Mouse (Mus musculus): ENCODE measurements around the gene Opa3.

Opa3 gene

DNA sequence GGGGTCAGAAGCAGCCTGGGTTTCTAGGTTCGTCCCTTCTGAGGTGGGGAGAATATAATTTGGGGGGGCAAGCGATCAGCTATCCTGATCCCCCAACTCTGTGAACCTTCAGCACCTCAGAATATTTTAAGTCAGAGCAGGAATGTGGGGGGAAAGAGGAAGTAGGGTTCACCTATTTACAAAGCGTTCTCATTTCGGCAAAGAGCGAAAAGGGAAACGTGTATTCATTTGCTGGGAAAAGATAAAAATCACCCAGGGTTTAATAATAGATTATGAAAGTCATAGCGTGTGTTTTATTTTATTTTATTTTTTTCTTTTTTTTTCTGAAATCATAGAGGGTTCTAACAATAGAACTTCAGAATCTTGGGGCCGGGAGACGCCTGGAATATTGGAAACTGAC, 13.2 kb upstream of the Opa3 start:
- no peak for DNase-seq (ENCODE audit: low read depth)

- no peak for DNase-seq (ENCODE audit: low read depth)
Observed at GRCm38 (mm10) chr7:19217492-19217891, 10.6 kb upstream of the Opa3 start.

DNA sequence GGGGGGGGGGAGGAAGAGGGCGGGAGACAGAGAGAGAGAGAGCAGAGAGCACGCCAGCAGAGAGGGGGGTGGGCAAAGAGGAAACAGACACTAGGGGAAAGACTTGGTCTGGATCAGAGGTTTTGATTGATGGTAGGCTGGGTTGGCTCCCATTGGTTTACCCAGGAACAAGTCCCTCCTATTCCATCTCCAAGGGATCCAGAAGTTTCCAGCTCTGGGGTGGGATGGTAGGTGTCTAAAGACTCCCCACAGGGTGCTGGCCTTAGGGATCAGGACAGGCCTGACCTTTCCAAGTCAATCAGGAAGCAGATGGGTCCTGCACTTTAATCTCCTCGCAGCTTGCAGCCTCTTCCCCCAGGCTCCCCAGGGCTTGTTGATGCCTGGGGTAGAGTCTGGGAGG, 10.2 kb upstream of the Opa3 start:
- DNase-seq (ENCODE audit: low read depth), result no peak

- DNase-seq (ENCODE audit: low read depth), result no peak
Observed at GRCm38 (mm10) chr7:19220061-19220460, 8.1 kb upstream of the Opa3 start.

GRCm38 (mm10) chr7:19222189-19222588, 5.9 kb upstream of the Opa3 start:
- DNase-seq (ENCODE audit: low read depth), result no peak

DNA sequence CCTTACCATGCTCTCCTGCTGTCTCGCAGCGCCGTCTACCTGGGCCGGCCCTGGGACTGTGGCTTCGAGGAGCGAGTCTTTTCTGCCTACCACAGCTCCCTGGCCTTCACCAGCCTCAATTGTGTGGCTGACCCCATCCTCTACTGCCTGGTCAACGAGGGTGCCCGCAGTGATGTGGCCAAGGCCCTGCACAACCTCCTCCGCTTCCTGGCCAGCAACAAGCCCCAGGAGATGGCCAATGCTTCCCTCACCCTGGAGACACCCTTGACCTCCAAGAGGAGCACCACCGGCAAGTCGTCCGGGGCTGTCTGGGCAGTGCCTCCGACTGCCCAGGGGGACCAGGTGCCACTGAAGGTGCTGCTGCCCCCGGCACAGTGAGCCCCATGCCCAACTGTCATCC, 5.3 kb upstream of the Opa3 start:
- no peak for DNase-seq (ENCODE audit: low read depth)

DNA sequence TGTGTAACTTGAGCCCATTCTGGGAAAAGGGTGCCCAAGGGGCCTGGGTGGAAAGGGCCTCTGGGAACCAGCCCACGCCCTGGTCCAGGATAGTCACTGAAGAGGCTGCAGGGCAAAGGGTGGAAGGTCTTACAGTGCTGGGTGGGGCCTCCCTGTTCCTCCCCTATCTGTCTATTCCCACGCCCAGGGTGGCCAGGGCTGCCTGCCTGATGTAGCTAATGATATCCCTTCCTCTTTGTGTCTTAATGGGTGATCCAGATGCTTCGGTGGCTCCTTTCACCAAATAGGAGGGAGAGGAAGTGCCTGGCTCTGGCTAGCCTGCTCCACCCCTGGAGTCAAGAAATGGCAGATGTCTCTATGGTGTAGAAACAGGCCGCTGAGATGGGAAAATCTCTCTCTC, 3.2 kb upstream of the Opa3 start:
- DNase-seq (ENCODE audit: low read depth), result no peak

DNA sequence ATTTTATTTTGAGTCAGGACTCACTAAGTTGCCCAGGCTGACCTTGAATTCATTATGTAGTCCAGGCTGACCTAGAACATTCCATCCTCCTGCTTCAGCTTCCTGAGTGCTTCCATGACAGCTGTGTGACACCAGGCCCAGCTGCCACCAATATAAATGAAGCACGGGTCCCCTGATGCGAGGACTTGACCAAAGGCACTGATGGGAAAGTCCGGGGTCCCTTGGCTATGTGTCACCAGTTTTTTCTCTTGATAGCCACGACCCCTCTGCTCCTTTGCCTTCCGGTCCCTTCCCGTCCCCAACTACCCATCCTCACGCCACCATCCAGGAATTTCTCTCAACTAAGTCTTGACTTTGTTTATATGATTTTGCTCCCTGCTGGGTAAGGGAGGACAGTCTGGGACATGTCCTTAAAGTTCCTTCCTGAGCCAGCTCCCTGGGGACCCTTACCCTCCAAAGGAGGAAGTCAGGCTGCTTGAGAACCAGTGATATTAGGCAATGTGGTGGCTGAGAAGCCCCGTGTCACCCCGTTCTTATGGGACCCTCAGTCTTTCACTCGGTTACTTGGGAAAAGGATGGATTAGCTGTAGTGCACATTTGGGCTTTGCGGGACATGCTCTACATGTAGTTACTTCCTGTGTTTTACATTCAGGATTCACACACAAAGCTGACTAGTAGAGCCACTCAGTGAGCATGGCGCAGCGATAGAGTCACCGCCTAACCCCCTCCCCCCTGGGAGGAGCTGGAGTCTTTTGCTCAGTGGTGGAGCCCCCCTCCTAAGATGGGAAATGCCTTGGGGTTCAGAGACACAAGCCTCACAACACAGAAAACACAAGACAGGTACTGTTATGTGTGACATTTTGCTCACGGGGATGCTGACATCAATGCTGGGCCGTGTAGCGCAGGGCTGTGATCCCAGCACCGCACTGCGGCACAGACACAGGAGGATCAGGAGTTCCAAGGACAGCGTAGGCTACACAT, 1.0 kb upstream of the Opa3 start:
- DNase-seq (ENCODE audit: low read depth), result peak; percentile 34

DNA sequence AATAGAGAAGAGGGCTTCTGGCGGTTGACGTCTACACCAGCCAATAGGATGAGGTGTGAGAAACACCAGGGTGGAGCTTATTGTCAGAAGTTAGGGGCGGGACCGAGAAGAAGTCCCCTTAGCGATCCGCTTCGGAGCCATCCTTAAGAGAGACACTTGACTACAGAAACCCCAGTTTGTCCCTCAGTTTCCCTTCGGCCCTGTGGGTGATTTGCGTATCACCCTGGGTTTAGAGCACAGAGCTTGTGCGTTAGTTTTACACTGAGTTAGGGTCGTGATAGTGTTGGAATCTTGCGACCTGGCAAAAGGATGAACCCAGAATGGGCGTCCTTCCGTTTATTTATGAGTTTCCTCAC, 637 bp downstream of the Opa3 start:
- no peak for DNase-seq (ENCODE audit: low read depth)

- no peak for DNase-seq (ENCODE audit: low read depth)
Observed at GRCm38 (mm10) chr7:19229404-19229803, 1.3 kb downstream of the Opa3 start.

DNA sequence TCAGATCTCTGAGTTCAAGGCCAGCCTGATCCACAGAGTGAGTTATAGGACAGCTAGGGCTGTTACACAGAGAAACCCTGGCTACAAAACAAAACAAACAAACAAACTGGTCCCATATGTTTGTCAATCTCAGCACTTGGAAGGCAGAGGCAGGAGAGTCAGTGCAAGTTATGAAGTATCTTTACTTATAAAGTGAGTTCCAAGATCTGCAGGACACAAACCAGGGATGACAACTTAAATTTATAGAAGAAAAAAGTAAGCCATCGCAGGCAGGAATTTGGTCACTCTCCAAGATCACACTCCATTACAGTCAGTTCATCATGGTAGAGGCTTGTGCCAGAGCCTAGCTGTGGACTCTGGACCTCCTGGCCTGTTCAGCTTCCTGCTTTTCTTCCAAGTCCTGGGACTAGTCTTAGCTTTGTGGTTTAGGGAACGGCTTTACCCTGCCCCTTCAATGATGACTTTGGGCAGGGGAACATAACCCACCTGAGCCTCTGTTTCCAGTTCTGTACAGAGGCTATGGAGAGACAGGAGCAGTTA, 2.0 kb downstream of the Opa3 start:
- DNase-seq (ENCODE audit: low read depth), result no peak

- DNase-seq (ENCODE audit: low read depth), result no peak
Observed at GRCm38 (mm10) chr7:19230899-19231298, 2.8 kb downstream of the Opa3 start.

DNA sequence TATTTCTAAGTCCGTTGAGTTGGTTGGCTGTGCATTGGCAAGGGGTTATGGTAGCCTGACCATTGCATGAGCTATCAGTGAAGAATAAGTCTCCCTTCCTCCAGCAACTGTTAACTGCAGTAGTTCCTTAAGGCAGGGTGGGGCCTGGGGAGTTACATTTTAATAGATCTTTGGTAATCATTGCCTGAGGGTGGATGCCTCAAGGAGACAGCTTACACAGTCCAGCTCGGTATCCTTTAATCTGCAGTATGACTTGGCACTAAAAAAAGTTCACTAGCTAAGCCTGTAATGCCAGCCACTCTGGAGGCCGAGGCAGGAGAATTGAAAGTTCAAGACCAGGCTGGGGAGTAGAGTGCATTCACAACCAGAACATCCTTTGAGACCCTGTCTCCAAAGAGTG, 3.7 kb downstream of the Opa3 start:
- DNase-seq (ENCODE audit: low read depth), result no peak

GRCm38 (mm10) chr7:19234652-19235051, 6.5 kb downstream of the Opa3 start:
- no peak for DNase-seq (ENCODE audit: low read depth)

GRCm38 (mm10) chr7:19235092-19235671, 7.0 kb downstream of the Opa3 start:
- no peak for DNase-seq (ENCODE audit: low read depth)

DNA sequence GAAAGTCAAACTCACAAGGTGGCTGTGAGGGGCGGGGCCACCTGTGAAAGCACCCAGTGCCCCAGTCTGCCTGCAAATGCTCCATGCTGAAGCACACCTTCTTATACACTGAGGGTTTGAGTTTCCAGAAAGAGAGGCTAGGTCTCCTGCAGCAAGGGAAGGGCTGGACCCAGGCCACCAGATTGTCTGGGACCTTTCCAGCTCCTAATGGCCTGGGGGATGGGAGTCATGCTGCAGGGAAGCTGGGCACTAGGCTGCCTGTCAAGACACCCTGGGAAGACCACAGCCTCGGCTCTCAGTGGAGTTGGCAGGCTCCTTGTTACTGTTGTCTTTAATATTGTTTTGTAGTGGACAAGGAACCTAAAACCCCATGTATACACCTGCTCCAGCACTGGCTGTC, 8.3 kb downstream of the Opa3 start:
- no peak for DNase-seq (ENCODE audit: low read depth)

DNA sequence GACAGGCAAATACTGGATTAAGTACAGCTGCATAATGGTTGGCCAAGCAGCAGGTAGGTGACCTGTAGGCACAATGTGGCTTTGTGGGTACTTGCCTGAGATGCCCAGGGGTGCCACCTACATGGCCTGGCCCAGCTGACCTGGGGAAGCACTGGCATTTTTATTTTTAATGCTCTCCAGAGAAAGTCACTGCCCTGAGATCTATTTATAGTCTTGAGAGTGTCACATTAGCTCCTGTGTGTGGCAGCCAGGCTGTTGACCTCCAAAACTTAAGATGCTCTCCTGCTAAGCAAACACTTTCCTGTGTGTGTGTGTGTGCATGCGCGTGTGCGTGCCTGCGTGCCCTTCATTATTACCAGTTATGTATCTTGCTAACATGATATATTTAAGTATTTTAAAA, 10.2 kb downstream of the Opa3 start:
- DNase-seq (ENCODE audit: low read depth), result no peak

DNA sequence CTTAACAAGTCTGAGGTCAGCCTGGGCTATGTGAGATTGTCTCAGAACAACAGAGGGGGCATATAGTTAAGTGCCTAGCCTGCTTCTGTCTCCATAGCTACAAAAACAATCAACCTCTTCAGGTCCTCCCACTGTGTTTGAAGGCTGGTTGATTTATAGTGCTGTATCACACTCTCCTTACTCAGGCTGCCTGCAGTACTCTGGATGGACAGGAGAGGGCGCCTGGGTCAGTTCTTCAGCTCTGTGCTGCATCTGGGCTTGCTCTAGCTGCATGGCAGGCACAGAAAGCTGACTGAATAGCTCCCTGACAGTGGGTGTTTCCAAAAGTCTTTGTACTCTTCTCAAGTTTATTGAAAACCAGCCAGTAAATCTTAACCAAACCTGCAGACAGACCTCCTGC, 11.3 kb downstream of the Opa3 start:
- DNase-seq (ENCODE audit: low read depth), result peak; percentile 57

GRCm38 (mm10) chr7:19239986-19240385, 11.9 kb downstream of the Opa3 start:
- no peak for DNase-seq (ENCODE audit: low read depth)

DNA sequence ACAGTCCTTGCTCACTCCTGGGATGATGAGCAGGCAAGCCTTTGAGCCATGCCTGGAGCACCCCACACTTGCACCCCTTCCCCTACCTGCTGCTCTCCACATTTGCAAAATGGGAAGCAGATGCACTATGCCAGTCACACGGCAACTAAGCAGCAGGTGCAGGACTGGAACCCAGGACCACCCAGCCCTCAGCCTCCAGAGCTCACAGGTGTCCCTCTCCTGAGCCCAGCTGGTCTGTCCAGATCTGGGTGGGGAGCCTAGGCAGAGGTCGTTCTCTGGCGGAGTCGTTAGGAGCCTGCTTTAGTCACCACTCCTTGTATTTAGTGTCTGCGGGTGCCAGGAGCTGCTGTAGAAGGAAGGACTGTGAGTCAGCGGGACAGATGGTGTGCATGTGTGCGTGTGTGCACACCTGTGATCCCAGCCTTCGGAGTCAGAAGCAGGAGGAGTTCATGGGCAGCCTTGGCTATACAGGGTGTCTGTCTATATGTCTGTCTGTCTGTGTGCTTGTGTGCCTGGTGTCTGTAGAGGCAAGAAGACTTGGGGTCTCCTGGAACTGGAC, 12.8 kb downstream of the Opa3 start:
- no peak for DNase-seq (ENCODE audit: low read depth)

DNA sequence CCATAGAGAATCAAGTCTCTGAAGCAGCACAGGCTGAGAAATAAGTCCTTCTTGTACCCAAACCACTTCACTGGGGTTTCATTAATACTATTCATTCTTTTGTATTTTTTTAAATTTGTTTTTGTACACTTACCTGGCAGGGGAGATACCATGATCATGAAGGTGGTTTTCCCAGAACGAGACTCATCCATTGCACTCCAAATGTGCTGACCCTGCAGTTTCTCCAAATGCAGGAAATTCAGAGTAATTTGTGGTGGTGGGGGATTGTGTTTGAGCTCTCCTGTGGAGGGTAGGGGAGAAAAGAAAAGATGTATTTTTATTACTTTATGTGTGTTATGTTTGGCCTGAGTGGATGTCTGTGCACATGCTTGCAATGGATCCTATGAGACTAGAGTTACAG, 13.9 kb downstream of the Opa3 start:
- no peak for DNase-seq (ENCODE audit: low read depth)

DNA sequence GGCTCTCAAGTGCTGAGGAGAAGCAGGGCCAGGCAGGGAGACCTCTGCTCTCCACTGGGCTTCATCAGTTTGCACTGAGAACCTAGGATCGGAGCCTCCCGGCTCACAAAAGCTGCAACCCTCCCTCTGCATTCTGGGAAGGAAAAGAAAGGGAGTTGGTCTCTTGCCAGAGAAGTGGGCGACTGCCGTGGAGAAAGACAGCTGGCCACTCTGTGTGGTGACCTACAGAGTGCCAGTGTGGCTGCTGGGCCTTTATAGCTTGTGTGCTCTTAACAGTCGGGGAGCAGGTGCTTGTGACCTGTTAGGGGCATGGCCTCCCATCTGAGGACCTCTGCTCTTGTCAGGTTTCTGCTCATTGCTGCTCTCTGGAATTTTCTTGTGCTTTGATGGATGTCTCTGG, 15.7 kb downstream of the Opa3 start:
- DNase-seq (ENCODE audit: low read depth), result no peak

DNA sequence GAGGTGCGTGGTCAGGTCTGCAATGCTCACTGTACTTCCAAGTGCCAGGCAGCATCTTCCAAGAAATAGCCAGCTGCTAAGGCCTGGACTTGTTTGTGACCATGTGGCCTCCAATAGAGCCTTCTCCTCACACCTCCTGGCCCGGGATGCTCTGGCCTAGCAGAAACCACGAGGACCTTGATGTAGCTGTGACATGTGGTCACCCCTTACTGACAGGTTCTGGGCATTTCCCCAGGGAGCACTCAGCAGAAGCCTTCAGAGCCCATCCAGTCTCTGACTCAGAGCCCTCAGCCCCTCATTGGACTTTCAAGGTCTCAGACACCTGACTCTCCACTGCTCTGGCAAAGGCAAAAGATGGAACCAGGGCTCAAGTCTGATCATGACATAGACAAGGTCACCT, 16.9 kb downstream of the Opa3 start:
- no peak for DNase-seq (ENCODE audit: low read depth)
